Mouse (Mus musculus) neural tube, embryonic 11.5 days (tissue): Measurements from ENCODE around the gene Mphosph9. TPM values are rescaled to one million over a fixed set of nuclear protein-coding genes. Genes with fewer than 3 reads are reported as not detected.

Experiments used
- ATAC-seq: fragments of 200-750 bp; cut with Nextera tagmentation; 2 replicates; pipeline ENCODE4 v1.8.0; 2017; ENCODE audit warnings: moderate number of reproducible peaks, mild to moderate bottlenecking, moderate TSS enrichment, moderate library complexity; ENCODE audit not compliant: insufficient read depth, low FRiP score, low TSS enrichment
- DNase-seq: peaks from one replicate; pipeline ENCODE4 v3.0.0-alpha.2; 2015; ENCODE audit warnings: low spot score
- H3K27ac ChIP-seq: fragments of 300-500 bp; sonication (generic); 2 replicates; pipeline ENCODE4 v1.5.1; 2014; ENCODE audit warnings: low read depth, mild to moderate bottlenecking, low read length
- H3K27me3 ChIP-seq: fragments of 300-500 bp; sonication (generic); 2 replicates; pipeline ENCODE4 v1.6.1; 2014; ENCODE audit warnings: mild to moderate bottlenecking, low read length, mixed read lengths; ENCODE audit not compliant: control insufficient read depth, insufficient read depth
- H3K36me3 ChIP-seq: fragments of 300-500 bp; sonication (generic); 2 replicates; pipeline ENCODE4 v1.6.1; 2014; ENCODE audit warnings: mild to moderate bottlenecking, low read length, moderate library complexity, mixed read lengths; ENCODE audit not compliant: control insufficient read depth, insufficient read depth
- H3K4me1 ChIP-seq: fragments of 300-500 bp; sonication (generic); 2 replicates; pipeline ENCODE4 v1.6.1; 2014; ENCODE audit warnings: low read length, mixed read lengths; ENCODE audit not compliant: control insufficient read depth, insufficient read depth
- H3K4me2 ChIP-seq: fragments of 300-500 bp; sonication (generic); 2 replicates; pipeline ENCODE4 v1.6.1; 2014; ENCODE audit warnings: low read depth, mild to moderate bottlenecking, moderate library complexity
- H3K4me3 ChIP-seq: fragments of 300-500 bp; sonication (generic); 2 replicates; pipeline ENCODE4 v1.5.1; 2014; ENCODE audit warnings: low read depth, low read length
- H3K9ac ChIP-seq: fragments of 300-500 bp; sonication (generic); 2 replicates; pipeline ENCODE4 v1.6.1; 2014; ENCODE audit warnings: mild to moderate bottlenecking, low read length
- H3K9me3 ChIP-seq: fragments of 300-500 bp; sonication (generic); 2 replicates; pipeline ENCODE4 v1.6.1; 2016; ENCODE audit warnings: low read length; ENCODE audit not compliant: control insufficient read depth
- WGBS: fragments of 180-500 bp; shearing (Covaris S2); extraction: QIAGEN DNeasy Blood & Tissue Kit; methylation state at CpG from one replicate; pipeline ENCODE4 v1.1.7; 2014; 5-methylcytosine and 5-hydroxymethylcytosine counted together
- polyA plus RNA-seq: library from polyadenylated mRNA; unstranded; fragments of >200 nt; fragmentation: Nextera tagmentation; extraction: Ambion mirVana; gene quantifications from 2 replicates; pipeline ENCODE4 v1.2.1, GENCODE M21; 2014

Mphosph9 gene
- polyA plus RNA-seq, 1 experiment from 2014 or later: 16.5 TPM

GRCm38 (mm10) chr5:124359641-124360040 is 31.9 kb upstream of the Mphosph9 start:
- ATAC-seq: no peak
- Histone ChIP-seq H3K27me3 (no peaks in the 10 kb centered on the region), H3K36me3 (no peaks in the 10 kb centered on the region), H3K4me2 (no peak overlapping the region), H3K9ac (no peak overlapping the region), H3K4me3 (no peak overlapping the region), H3K27ac (no peak overlapping the region), H3K4me1 (no peaks in the 10 kb centered on the region), H3K9me3 (no peaks in the 10 kb centered on the region)
- DNase-seq: no peak
- 79% methylated on average over 2 of the region's 2 CpGs for WGBS

GRCm38 (mm10) chr5:124356695-124357094 is 28.9 kb upstream of the Mphosph9 start:
- ATAC-seq: no peak
- H3K27ac ChIP-seq: no peak overlapping the region
- no peaks in the 10 kb centered on the region for H3K9me3 ChIP-seq
- no peak overlapping the region for H3K4me3 ChIP-seq
- peaks cover 3% of the 10 kb centered on the region; the same call in 1 of the 2 replicates for H3K4me1 ChIP-seq
- DNase-seq: no peak
- no peaks in the 10 kb centered on the region for H3K36me3 ChIP-seq
- no peak overlapping the region for H3K9ac ChIP-seq
- H3K4me2 ChIP-seq: no peak overlapping the region
- 39% methylated on average over 3 of the region's 3 CpGs for WGBS
- no peaks in the 10 kb centered on the region for H3K27me3 ChIP-seq

- H3K9ac ChIP-seq: peak overlapping the region; percentile 49; the same call in 1 of the 2 replicates
These were observed 27.7 kb upstream of the Mphosph9 start for GRCm38 (mm10) chr5:124355425-124355959.

GRCm38 (mm10) chr5:124354574-124355424 is 27.0 kb upstream of the Mphosph9 start:
- peak overlapping the region; percentile 100 for H3K9ac ChIP-seq
- H3K36me3 ChIP-seq: no peaks in the 10 kb centered on the region
- no peaks in the 10 kb centered on the region for H3K9me3 ChIP-seq
- H3K27ac ChIP-seq: peak overlapping the region; percentile 99
- H3K4me2 ChIP-seq: peak overlapping the region; percentile 54
- no peaks in the 10 kb centered on the region for H3K27me3 ChIP-seq
- DNase-seq (peak; percentile 61), ATAC-seq (peak; percentile 16; the same call in 1 of the 2 replicates)
- peaks cover 13% of the 10 kb centered on the region; the same call in 1 of the 2 replicates for H3K4me1 ChIP-seq
- peak overlapping the region; percentile 93 for H3K4me3 ChIP-seq
- WGBS: under 1% methylated on average over 33 of the region's 60 CpGs

More at GRCm38 (mm10) chr5:124355425-124355959, 27.7 kb upstream of the Mphosph9 start:
- Histone ChIP-seq H3K27ac (no peak overlapping the region), H3K4me1 (peaks cover 12% of the 10 kb centered on the region; the same call in 1 of the 2 replicates), H3K9me3 (no peaks in the 10 kb centered on the region), H3K4me2 (peak overlapping the region; percentile 54), H3K36me3 (no peaks in the 10 kb centered on the region), H3K27me3 (no peaks in the 10 kb centered on the region), H3K4me3 (peak overlapping the region; percentile 93)
- ATAC-seq (no peak), DNase-seq (no peak)
- 2% methylated on average over 12 of the region's 12 CpGs for WGBS

- Histone ChIP-seq H3K4me1 (peaks cover 15% of the 10 kb centered on the region; the same call in 1 of the 2 replicates), H3K4me2 (peak overlapping the region; percentile 67), H3K27me3 (no peaks in the 10 kb centered on the region), H3K4me3 (peak overlapping the region; percentile 93), H3K9me3 (no peaks in the 10 kb centered on the region), H3K27ac (peak overlapping the region; percentile 99), H3K9ac (peak overlapping the region; percentile 100), H3K36me3 (peaks cover 6% of the 10 kb centered on the region)
- under 1% methylated on average over 82 of the region's 132 CpGs for WGBS
- ATAC-seq: 0 out of 2 replicates have a peak, but pooled peaks have one; percentile 0
- DNase-seq: peak; percentile 81
These were observed 26.2 kb upstream of the Mphosph9 start for GRCm38 (mm10) chr5:124353726-124354547.

- WGBS: 0% methylated on average over 31 of the region's 32 CpGs
- H3K27ac ChIP-seq: peak overlapping the region; percentile 99
These were observed 25.4 kb upstream of the Mphosph9 start for GRCm38 (mm10) chr5:124353011-124353725.

GRCm38 (mm10) chr5:124352141-124352920 is 24.6 kb upstream of the Mphosph9 start:
- Histone ChIP-seq H3K4me1 (peaks cover 15% of the 10 kb centered on the region; the same call in 1 of the 2 replicates), H3K4me3 (peak overlapping the region; percentile 93), H3K36me3 (peaks cover 14% of the 10 kb centered on the region), H3K27me3 (no peaks in the 10 kb centered on the region), H3K27ac (peak overlapping the region; percentile 99), H3K4me2 (peak overlapping the region; percentile 67), H3K9ac (peak overlapping the region; percentile 100), H3K9me3 (no peaks in the 10 kb centered on the region)
- WGBS: under 1% methylated on average over 22 of the region's 30 CpGs
- DNase-seq (peak; percentile 93), ATAC-seq (peak; percentile 89)

More at GRCm38 (mm10) chr5:124353011-124353725, 25.4 kb upstream of the Mphosph9 start:
- no peak for ATAC-seq
- Histone ChIP-seq H3K9me3 (no peaks in the 10 kb centered on the region), H3K36me3 (peaks cover 11% of the 10 kb centered on the region), H3K4me3 (peak overlapping the region; percentile 93), H3K27me3 (no peaks in the 10 kb centered on the region), H3K9ac (peak overlapping the region; percentile 100), H3K4me1 (peaks cover 15% of the 10 kb centered on the region; the same call in 1 of the 2 replicates), H3K4me2 (peak overlapping the region; percentile 67)
- peak; percentile 58 for DNase-seq
